In the genomic region with DNA sequence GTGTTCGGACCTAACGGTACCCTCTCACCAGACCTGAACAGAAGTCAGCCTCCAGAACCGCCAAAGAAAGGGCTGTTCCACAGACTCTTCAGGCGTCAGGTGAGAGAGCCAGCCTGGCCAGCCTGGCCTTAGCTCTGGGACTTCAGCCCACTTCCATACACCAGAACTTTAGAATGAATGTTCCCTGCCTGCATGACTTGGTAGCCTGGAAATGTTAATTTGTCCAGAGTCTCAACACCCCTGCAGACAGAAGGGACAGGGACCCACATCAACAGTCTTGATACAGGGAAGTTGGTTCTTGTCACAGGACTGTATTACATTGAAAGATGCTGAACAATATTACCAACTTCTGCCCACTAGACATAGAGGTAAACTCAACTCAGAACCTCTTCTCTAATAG, we compare ENCODE assay signal across 26 mouse cellular contexts.
"Had no signal": no experiment of that assay in that cellular context is flagged by ENCODE, and none has a peak within 500 bp of the region (broad histone marks: within the 10 kb centered on the region; RNA-seq: fewer than 3 reads in every experiment).

No protein-coding gene starts in this region.

- H3K9me3 ChIP-seq: embryonic facial prominence, embryonic 10.5 days; embryonic facial prominence, embryonic 12.5 days; embryonic facial prominence, embryonic 13.5 days; embryonic facial prominence, embryonic 15.5 days; forebrain, embryonic 10.5 days; forebrain, embryonic 12.5 days; forebrain, embryonic 13.5 days; forebrain, embryonic 15.5 days had no signal

- H3K36me3 ChIP-seq: embryonic facial prominence, embryonic 12.5 days had no signal

- H3K4me3 ChIP-seq: embryonic facial prominence, embryonic 10.5 days; embryonic facial prominence, embryonic 12.5 days; embryonic facial prominence, embryonic 13.5 days; embryonic facial prominence, embryonic 15.5 days; erythroblast, embryonic 14.5 days; forebrain, embryonic 10.5 days; forebrain, embryonic 12.5 days; forebrain, embryonic 13.5 days; forebrain, embryonic 15.5 days; gastrocnemius, adult 2 months; heart, adult 2 months had no signal

- H3K27me3 ChIP-seq: embryonic facial prominence, embryonic 12.5 days; embryonic facial prominence, embryonic 13.5 days; embryonic facial prominence, embryonic 15.5 days; forebrain, embryonic 12.5 days; forebrain, embryonic 13.5 days; forebrain, embryonic 15.5 days had no signal

- H3K27ac ChIP-seq: embryonic facial prominence, embryonic 10.5 days; embryonic facial prominence, embryonic 12.5 days; embryonic facial prominence, embryonic 13.5 days; embryonic facial prominence, embryonic 15.5 days; forebrain, embryonic 10.5 days; forebrain, embryonic 12.5 days; forebrain, embryonic 13.5 days; forebrain, embryonic 15.5 days; gastrocnemius, adult 2 months; heart, adult 2 months had no signal

- H3K4me1 ChIP-seq: embryonic facial prominence, embryonic 10.5 days; embryonic facial prominence, embryonic 12.5 days; embryonic facial prominence, embryonic 13.5 days; embryonic facial prominence, embryonic 15.5 days; forebrain, embryonic 10.5 days; forebrain, embryonic 12.5 days; forebrain, embryonic 13.5 days; forebrain, embryonic 15.5 days had no signal

- DNase-seq: cerebellum, adult 2 months; cerebellum, adult 8-10 months; cerebellum, adult 9-10 months; cerebellum, adult 9-11 months; cerebellum, postnatal 10 days; cerebellum, postnatal 14 days; cerebellum, postnatal 25 days; cerebellum, postnatal 36 days; embryo, embryonic 11 days; forebrain, postnatal 0 days; gastrocnemius, adult 2 months; gastrocnemius, postnatal 10 days; gastrocnemius, postnatal 14 days; gastrocnemius, postnatal 25 days; gastrocnemius, postnatal 36 days; heart, adult 18-20 months; heart, adult 2 months had no signal
